Mouse (Mus musculus) R1 (cell line): ENCODE measurements around the gene Qpct.

ENCODE experiments used
- DNase-seq: peaks from one replicate; pipeline ENCODE4 v3.0.0-alpha.2; 2018; ENCODE audit warnings: low read depth, low spot score

The Qpct gene

DNA sequence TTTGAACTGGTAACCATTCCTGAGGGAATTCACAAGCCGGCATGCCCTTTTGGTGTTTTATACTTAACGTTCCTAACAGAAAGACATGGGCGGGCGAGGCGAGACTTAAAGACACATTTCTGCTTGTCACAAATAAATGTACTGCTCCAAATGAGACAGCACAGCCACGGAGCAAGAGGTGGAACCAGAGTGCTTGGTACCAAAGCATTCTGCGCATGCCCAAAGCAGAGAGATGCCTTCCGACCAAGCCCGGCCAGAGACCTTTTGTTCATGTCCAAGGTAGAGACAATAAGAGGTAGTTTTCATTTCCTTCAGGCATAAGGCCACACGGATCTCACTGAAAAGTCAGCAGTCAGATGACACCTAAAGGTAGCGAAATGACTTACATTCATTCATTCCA is 20.2 kb downstream of the Qpct start:
- DNase-seq: peak; percentile 54

DNA sequence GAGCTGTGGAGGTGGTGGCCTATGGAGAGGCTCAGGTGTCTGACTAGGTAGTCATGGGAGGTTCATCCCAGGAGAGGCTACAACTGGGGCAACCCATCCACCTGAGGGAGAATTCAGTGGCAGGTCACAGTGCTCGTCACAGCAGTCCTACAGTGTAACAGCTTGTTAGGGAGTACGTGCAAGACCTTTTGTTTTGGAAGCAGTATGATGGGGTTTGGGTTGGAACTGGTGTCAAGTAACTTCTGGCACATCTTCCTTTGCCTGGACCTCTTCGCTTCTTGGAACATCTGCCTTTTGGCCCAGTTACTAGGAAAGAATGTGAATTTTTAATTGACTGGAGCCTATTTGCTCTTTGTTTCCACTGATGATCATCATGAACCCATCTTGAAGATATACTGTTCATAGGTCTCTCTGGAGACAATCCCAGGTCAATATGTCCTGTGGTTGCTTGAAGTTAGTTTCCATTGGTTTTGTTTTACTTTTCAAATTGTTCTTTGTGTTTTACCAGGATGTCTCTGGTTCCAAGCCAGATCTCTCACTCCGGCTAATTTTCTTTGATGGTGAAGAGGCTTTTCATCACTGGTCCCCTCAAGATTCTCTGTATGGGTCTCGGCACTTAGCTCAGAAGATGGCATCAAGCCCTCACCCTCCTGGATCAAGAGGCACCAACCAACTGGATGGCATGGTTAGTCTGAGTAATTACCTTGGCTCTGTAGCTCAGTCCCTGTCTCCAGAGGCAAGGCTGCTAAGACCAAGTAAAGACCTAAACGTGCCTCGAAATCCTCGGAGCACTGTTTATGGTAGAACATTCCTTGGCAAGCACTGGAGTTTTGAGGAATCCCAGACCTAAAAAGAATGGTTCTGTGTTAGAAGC is 25.5 kb downstream of the Qpct start:
- no peak for DNase-seq

DNA sequence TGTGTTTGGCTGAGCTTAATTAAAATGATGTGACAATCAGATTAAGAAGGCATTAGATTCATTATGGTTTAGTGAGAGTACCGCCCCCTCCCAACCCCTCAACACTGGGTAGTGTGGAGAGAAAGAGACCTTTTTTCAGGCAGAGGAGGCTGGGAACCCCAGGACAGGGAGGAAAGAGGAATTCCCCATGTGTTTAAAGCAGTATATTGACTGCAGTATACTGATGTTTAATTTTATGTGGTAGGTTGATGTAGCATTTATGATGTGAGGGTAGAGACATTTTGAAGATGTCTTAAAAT is 26.1 kb downstream of the Qpct start:
- DNase-seq: no peak

- DNase-seq: peak; percentile 14
These were observed 26.5 kb downstream of the Qpct start for GRCm38 (mm10) chr17:79078248-79078647.

DNA sequence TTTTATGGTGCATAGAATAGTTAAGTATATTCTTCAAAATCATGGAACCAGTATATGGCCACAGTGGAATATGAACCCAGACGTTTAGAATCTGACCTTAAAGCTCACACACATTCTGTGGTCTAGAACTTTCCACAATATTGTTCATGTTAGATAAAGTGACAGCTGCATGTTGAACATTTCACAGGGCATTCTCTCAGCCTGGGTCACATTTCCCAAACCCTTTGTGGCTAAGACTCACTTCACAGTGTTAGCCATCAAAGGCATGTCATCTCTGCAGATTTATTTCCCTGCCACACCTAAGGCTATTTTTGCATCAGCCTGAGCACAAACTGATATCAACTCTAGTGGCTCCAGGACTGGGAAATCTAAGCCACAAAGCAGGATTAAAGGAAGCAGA is 40.0 kb downstream of the Qpct start:
- DNase-seq: no peak

- DNase-seq: no peak
These were observed 41.7 kb downstream of the Qpct start for GRCm38 (mm10) chr17:79093286-79093975.

GRCm38 (mm10) chr17:79095624-79096023 is 43.9 kb downstream of the Qpct start:
- no peak for DNase-seq

DNA sequence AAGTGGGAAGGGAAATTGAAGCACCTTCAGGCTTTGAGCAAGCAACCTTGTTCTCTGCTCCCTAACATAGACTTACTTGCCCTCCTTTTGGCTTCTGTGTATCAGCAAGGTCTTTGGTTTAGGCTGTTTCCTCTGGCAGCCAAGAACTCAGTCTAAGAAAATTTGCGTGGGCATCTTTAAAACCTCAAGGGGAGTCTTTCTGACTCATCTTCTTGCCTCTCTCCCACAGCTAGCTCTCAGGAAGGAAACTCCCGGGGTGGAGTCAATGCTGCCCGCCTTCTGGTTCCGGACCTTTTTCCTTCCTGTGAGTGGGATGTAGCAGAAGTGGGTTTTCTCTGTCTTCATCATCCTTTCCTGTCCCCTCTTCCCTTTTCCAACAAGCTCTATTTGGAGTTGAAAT is 48.2 kb downstream of the Qpct start:
- DNase-seq: no peak

GRCm38 (mm10) chr17:79108238-79108637 is 56.5 kb downstream of the Qpct start:
- no peak for DNase-seq

DNA sequence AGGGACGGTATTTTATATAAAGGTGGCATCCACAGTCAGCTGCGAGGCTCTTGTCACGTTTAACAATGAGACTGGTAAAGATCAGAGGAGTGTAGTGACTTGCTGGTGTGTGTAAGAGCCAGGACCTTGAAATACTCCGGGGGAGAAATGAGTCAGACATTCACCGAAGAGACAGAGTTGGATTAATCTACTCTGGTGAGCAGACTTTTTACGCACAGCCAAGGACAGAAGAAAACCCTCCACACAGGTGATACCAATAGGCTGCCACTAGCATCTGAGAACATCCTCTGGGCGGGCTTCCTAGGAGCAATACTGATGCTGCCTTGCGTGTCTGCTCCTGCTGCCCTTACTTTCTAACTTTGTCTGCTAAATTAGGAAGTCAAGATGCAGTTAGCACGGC is 57.9 kb downstream of the Qpct start:
- DNase-seq: no peak

DNA sequence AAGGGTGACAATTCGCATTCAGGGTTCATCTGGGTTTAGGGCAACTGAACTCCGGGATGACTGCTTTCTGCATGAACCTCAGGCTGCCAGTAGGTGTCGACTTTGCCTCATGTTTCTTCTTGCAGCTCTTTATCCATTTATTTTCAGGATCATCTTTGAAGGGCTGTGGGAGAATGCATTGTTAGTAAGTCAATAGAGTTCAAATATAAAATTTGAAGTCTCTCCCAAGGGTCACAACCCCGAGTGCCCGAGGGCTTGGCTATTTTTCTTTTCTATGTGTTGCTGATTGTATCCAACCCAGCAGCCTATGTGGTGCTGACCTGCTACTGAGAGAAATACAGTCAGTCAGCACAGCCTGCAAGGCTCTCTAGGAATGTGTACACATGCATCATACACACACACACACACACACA is 59.2 kb downstream of the Qpct start:
- DNase-seq: peak; percentile 59

- peak; percentile 53 for DNase-seq
These were observed 63.5 kb downstream of the Qpct start for GRCm38 (mm10) chr17:79115248-79115647.

- no peak for DNase-seq
These were observed 67.4 kb downstream of the Qpct start for GRCm38 (mm10) chr17:79119066-79119465.

GRCm38 (mm10) chr17:79120269-79120668 is 68.6 kb downstream of the Qpct start:
- DNase-seq: no peak

GRCm38 (mm10) chr17:79133740-79134139 is 82.0 kb downstream of the Qpct start:
- peak; percentile 86 for DNase-seq

GRCm38 (mm10) chr17:79135826-79136225 is 84.1 kb downstream of the Qpct start:
- DNase-seq: peak; percentile 15

DNA sequence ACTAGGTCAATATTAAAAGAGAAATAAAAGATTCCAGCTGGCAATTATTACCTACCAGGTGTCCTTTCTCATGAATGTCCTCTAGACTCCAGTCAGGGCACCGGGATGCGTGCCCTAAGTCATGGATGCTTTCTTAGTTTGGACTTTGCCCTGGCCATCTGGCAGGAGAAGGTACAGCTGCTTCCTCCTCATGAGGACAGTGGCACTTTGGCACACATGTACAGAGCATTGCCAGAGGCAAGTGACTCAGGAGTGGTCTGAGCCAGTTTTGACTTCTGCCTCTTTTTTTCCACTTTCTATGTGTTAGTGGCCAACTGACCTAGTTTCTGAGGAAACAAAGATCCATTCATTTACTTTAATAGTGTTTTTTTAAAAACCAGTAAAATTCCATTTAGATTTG is 84.7 kb downstream of the Qpct start:
- DNase-seq: no peak
